Mouse (Mus musculus) hindbrain, embryonic 14.5 days (tissue): Measurements from ENCODE around the gene Cox10. TPM values are rescaled to one million over a fixed set of nuclear protein-coding genes. Genes with fewer than 3 reads are reported as not detected.

ENCODE experiments used
- ATAC-seq: fragments of 200-750 bp; cut with Nextera tagmentation; 2 replicates; pipeline ENCODE4 v1.8.0; 2017; ENCODE audit warnings: moderate number of reproducible peaks, mild to moderate bottlenecking, moderate TSS enrichment, moderate library complexity; ENCODE audit not compliant: low FRiP score
- DNase-seq: peaks from one replicate; pipeline ENCODE4 v3.0.0-alpha.2; 2015; ENCODE audit warnings: low spot score
- H3K27ac ChIP-seq: fragments of 300-500 bp; sonication (generic); 2 replicates; pipeline ENCODE4 v1.5.1; 2014; ENCODE audit warnings: mild to moderate bottlenecking, moderate library complexity
- H3K27me3 ChIP-seq: fragments of 300-500 bp; sonication (generic); 2 replicates; pipeline ENCODE4 v1.6.1; 2014; ENCODE audit warnings: mild to moderate bottlenecking, low read length, mixed read lengths; ENCODE audit not compliant: control insufficient read depth, insufficient read depth
- H3K36me3 ChIP-seq: fragments of 300-500 bp; sonication (generic); replicated peaks from 2 replicates; pipeline ENCODE4 v1.6.1; 2014; ENCODE audit not compliant: control insufficient read depth, insufficient read depth
- H3K4me1 ChIP-seq: fragments of 300-500 bp; sonication (generic); replicated peaks from 2 replicates; pipeline ENCODE4 v1.6.1; 2014; ENCODE audit warnings: antibody characterized with exemption, low read length, mixed read lengths; ENCODE audit not compliant: control insufficient read depth, insufficient read depth
- H3K4me2 ChIP-seq: fragments of 300-500 bp; sonication (generic); replicated peaks from 2 replicates; pipeline ENCODE4 v1.6.1; 2014; ENCODE audit warnings: mild to moderate bottlenecking, moderate library complexity
- H3K4me3 ChIP-seq: fragments of 300-500 bp; sonication (generic); replicated peaks from 2 replicates; pipeline ENCODE4 v1.5.1; 2014; ENCODE audit warnings: mild to moderate bottlenecking, low read length
- H3K9ac ChIP-seq: fragments of 300-500 bp; sonication (generic); 2 replicates; pipeline ENCODE4 v1.6.1; 2014
- H3K9me3 ChIP-seq: fragments of 300-500 bp; sonication (generic); 2 replicates; pipeline ENCODE4 v1.6.1; 2016; ENCODE audit warnings: low read length; ENCODE audit not compliant: control insufficient read depth
- WGBS: fragments of 180-500 bp; shearing (Covaris S2); extraction: QIAGEN DNeasy Blood & Tissue Kit; methylation state at CpG from one replicate; pipeline ENCODE4 v1.1.7; 2014; 5-methylcytosine and 5-hydroxymethylcytosine counted together
- polyA plus RNA-seq: library from polyadenylated mRNA; unstranded; fragments of >200 nt; fragmentation: Nextera tagmentation; extraction: Ambion mirVana; gene quantifications from 2 replicates; pipeline ENCODE4 v1.2.1, GENCODE M21; 2014

Cox10 gene
- polyA plus RNA-seq, 1 experiment from 2014 or later, result 30.0 TPM

DNA sequence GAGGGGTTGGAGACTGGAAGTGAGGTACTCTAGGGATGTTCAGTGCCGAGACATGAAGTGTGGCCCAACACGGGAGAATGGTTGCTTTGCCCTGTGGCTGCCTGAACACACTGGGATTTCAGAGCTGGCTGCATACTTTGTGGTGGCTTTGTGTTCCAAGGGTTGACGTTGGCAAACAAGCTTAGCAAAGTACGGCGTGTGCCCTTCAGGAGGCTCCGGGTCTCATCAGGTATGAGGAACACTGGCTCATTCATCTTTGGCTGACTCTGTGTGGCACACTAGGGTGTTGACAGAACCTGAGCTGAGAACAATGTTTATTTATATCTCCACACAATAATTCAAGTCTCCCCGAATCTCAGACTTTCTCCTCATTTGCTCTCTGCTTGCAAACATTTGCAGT, 11.9 kb upstream of the Cox10 start:
- H3K9me3 ChIP-seq, result no peaks in the 10 kb centered on the region
- no peak overlapping the region for H3K4me2 ChIP-seq
- ATAC-seq, result no peak
- no peak overlapping the region for H3K27ac ChIP-seq
- WGBS, result 92% methylated on average over 7 of the region's 7 CpGs
- no peak for DNase-seq
- H3K36me3 ChIP-seq, result no peaks in the 10 kb centered on the region
- no peaks in the 10 kb centered on the region for H3K27me3 ChIP-seq
- H3K9ac ChIP-seq, result no peak overlapping the region
- no peaks in the 10 kb centered on the region for H3K4me1 ChIP-seq
- H3K4me3 ChIP-seq, result no peak overlapping the region

DNA sequence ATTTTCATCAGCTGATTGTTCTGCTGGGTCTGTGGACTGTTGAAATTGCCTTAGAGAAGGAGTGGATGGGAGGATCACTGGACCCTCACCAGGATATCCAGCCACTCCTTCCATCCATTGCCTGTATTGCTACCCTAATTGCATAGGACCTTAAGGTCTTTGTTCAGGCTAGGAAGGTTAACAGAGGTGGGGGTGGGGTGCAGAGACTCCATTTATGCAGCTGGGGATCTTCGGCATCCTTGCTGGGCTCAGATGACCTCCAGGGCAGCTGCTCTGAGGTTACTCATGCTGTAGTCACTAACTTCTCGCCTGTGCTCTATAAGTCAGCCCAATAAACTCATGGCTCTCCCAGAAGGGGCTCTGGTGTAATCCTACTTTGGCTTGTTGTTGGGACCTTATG, 10.4 kb upstream of the Cox10 start:
- Histone ChIP-seq H3K4me2 (no peak overlapping the region), H3K9me3 (no peaks in the 10 kb centered on the region), H3K4me3 (no peak overlapping the region), H3K27ac (no peak overlapping the region), H3K36me3 (no peaks in the 10 kb centered on the region), H3K4me1 (no peaks in the 10 kb centered on the region), H3K27me3 (no peaks in the 10 kb centered on the region), H3K9ac (no peak overlapping the region)
- DNase-seq (no peak), ATAC-seq (no peak)
- WGBS, result 47% methylated on average over 2 of the region's 2 CpGs

DNA sequence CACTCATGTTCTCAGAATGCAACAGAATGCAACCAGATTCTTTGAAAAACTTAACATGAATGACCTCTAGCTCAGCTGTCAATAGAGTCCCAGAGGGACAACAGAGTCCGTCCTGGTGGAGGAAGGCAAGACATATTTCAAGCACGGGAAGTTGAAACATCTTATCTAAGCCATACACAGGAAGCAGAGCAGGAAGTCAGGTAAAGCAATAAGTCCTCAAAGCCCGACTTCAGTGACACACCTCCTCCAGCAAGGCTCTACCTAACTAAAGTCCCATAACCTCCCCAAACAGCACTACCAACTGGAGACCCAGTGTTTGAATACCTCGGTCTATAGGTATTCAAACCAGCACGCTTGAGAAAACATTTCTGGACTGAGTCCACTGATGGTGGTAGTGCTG, 6.6 kb upstream of the Cox10 start:
- Histone ChIP-seq H3K4me1 (0 out of 2 replicates have a peak, but pooled peaks cover 1% of the 10 kb centered on the region), H3K27me3 (no peaks in the 10 kb centered on the region), H3K36me3 (no peaks in the 10 kb centered on the region), H3K27ac (no peak overlapping the region), H3K4me2 (no peak overlapping the region), H3K4me3 (no peak overlapping the region), H3K9ac (no peak overlapping the region), H3K9me3 (no peaks in the 10 kb centered on the region)
- DNase-seq (no peak), ATAC-seq (no peak)
- 92% methylated on average over 5 of the region's 5 CpGs for WGBS

DNA sequence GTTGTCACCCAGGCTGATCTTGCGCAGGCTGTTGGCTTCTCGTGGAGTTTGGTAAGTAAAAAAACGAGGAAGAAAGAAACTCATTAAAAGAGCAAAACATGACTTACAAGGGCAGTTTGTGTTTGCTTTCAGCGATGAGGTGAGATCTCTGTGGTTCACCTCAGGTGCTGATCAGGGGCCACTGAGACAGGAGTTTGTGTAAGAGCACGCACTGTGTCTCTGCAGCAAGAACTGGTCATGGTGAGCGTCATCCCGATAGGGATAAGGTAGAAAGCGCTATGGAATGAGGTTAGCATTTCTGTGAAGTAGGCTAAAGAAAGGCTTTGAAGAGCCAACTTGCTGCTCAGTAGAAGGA, 436 bp upstream of the Cox10 start:
- H3K27me3 ChIP-seq, result no peaks in the 10 kb centered on the region
- ATAC-seq (peak; percentile 64; the same call in 1 of the 2 replicates), DNase-seq (peak; percentile 26)
- peak overlapping the region; percentile 87 for H3K4me3 ChIP-seq
- no peaks in the 10 kb centered on the region for H3K36me3 ChIP-seq
- H3K9ac ChIP-seq, result peak overlapping the region; percentile 74
- peaks cover 18% of the 10 kb centered on the region for H3K4me1 ChIP-seq
- H3K4me2 ChIP-seq, result peak overlapping the region; percentile 79
- peak overlapping the region; percentile 92 for H3K27ac ChIP-seq
- under 1% methylated on average over 8 of the region's 8 CpGs for WGBS
- no peaks in the 10 kb centered on the region for H3K9me3 ChIP-seq

DNA sequence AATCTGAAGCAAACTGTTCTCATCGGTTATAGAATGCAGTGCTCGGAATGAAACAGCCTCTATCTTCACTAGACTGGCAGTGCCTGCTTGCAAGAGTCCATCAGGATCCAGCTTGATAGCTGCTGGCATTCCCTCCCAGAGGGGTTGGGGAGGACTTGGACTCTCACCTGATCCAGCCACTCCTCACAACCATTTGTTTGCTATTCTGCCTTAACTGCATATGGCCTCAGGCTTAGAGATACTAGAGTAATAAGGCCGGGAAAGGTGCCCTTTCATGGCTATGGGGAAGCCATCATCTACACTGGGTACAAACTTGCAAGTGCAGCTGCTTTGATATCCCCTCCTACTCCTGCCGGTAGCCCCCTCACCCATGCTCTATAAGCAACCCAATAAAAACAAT, 3.1 kb downstream of the Cox10 start:
- H3K9me3 ChIP-seq, result no peaks in the 10 kb centered on the region
- H3K9ac ChIP-seq, result no peak overlapping the region
- H3K4me2 ChIP-seq, result no peak overlapping the region
- WGBS, result 96% methylated on average over 4 of the region's 4 CpGs
- peaks cover 18% of the 10 kb centered on the region for H3K4me1 ChIP-seq
- H3K27me3 ChIP-seq, result no peaks in the 10 kb centered on the region
- DNase-seq (no peak), ATAC-seq (no peak)
- no peak overlapping the region for H3K4me3 ChIP-seq
- no peak overlapping the region for H3K27ac ChIP-seq
- peaks cover 4% of the 10 kb centered on the region for H3K36me3 ChIP-seq

DNA sequence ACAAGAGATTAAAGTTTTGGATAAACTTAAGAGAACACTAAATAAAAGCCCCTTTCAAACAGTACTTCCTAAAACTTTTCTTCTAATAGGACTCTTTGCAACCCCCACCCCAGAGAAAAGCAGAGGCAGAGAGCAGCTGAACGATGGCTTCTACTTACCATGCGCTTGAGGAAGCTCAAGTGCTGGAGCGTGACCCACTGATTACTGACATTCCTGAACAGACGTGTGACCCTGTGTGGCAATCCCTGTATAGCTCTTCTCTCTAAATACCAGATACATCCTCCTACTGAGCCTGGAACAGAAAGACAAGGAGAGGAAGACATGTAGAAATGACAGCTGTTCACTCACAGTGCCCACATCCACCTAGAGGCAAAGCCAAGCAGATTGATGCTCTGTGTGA, 5.9 kb downstream of the Cox10 start:
- H3K27me3 ChIP-seq, result no peaks in the 10 kb centered on the region
- H3K27ac ChIP-seq, result no peak overlapping the region
- WGBS, result 73% methylated on average over 4 of the region's 4 CpGs
- peaks cover 22% of the 10 kb centered on the region for H3K36me3 ChIP-seq
- ATAC-seq (no peak), DNase-seq (no peak)
- no peak overlapping the region for H3K9ac ChIP-seq
- no peak overlapping the region for H3K4me2 ChIP-seq
- no peaks in the 10 kb centered on the region for H3K9me3 ChIP-seq
- peaks cover 5% of the 10 kb centered on the region; the same call in 1 of the 2 replicates for H3K4me1 ChIP-seq
- no peak overlapping the region for H3K4me3 ChIP-seq

DNA sequence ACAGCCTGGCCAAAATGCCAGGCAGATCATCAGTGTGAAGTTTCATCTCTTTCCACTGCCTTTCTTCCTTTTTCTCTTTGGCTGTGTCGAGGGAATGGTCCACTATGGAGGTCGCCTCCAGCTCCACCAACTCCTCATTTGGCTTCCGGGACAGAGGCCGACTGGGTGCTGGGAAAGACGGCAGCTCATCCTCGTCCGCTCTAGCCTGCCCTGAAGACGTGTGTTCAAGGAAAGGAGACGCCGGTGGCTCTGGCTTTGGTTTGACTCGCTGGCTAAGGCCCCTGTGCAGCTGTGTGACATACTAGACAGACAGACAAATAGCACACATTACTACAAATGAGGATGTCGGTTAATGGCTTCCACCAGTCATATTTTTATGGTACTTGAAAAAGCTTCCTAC, 7.7 kb downstream of the Cox10 start:
- DNase-seq (no peak), ATAC-seq (no peak)
- H3K9ac ChIP-seq, result no peak overlapping the region
- peaks cover 26% of the 10 kb centered on the region for H3K36me3 ChIP-seq
- H3K27ac ChIP-seq, result no peak overlapping the region
- 95% methylated on average over 12 of the region's 12 CpGs for WGBS
- H3K4me1 ChIP-seq, result no peaks in the 10 kb centered on the region
- H3K9me3 ChIP-seq, result no peaks in the 10 kb centered on the region
- H3K4me2 ChIP-seq, result no peak overlapping the region
- H3K4me3 ChIP-seq, result no peak overlapping the region
- H3K27me3 ChIP-seq, result no peaks in the 10 kb centered on the region

DNA sequence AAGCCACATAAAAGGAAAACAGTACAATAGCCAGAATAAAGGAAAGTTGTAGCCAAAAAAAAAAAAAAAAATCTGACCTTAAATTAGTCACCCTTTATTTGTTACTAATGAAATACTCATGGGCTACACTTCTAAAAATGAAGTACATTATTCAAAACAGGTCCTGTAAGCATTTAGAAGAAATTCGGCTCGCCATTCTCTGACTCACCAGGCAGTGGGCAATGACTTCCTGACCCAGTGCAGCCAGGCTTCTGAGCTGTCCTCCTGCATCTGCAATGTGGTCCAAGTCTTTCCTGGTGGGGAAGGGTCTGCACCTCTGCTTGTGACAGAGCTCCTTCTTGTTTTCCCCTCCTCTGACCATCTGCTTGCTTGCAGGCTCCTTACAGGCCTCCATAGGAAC, 13.3 kb downstream of the Cox10 start:
- 92% methylated on average over 2 of the region's 2 CpGs for WGBS
- Histone ChIP-seq H3K27ac (no peak overlapping the region), H3K27me3 (no peaks in the 10 kb centered on the region), H3K36me3 (peaks cover 20% of the 10 kb centered on the region), H3K4me1 (no peaks in the 10 kb centered on the region), H3K9me3 (no peaks in the 10 kb centered on the region), H3K4me2 (no peak overlapping the region), H3K9ac (no peak overlapping the region), H3K4me3 (no peak overlapping the region)
- DNase-seq (no peak), ATAC-seq (no peak)

DNA sequence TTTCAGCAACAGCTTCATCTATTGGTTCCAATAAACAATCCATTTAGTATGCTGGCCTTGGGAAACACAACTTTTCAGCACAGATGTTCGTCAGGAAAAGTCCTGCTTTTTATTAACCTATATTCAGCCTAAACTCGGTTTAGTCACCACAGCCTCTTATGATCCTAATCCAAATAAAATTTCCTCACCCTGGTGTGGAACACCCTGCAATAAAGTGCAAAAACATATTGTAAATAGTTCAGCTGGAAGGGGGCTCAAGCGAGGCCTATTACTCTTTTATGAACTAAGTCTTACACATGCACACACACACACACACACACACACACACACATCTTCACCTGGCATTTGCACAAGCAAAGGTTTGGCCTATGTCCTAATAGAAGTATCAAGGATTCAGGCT, 16.1 kb downstream of the Cox10 start:
- Histone ChIP-seq H3K4me2 (no peak overlapping the region), H3K36me3 (peaks cover 24% of the 10 kb centered on the region), H3K4me3 (no peak overlapping the region), H3K9me3 (no peaks in the 10 kb centered on the region), H3K27me3 (no peaks in the 10 kb centered on the region), H3K27ac (no peak overlapping the region), H3K9ac (no peak overlapping the region), H3K4me1 (no peaks in the 10 kb centered on the region)
- no peak for DNase-seq
- no peak for ATAC-seq
- WGBS, result 87% methylated on average over 3 of the region's 3 CpGs

DNA sequence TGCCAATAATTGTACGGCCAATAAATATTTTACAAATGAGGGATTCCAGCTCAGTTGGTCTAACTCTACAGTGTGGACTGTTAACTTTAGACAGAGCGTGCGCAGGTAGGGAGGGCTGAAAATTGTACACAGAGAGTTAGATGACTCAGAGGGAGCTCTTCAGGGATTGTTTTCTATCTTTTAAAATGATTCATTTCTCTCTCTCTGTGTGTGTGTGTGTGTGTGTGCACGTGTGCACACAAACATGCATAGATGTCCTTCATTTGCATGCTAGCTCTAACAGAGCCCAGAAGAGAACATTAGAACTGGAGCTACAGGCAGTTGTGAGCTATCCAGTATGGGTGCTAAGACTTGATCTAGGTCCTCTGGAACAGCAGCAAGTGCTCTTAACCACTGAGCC, 17.0 kb downstream of the Cox10 start:
- WGBS, result 97% methylated on average over 4 of the region's 4 CpGs
- Histone ChIP-seq H3K27ac (no peak overlapping the region), H3K4me2 (no peak overlapping the region), H3K9me3 (no peaks in the 10 kb centered on the region), H3K4me1 (no peaks in the 10 kb centered on the region), H3K4me3 (no peak overlapping the region), H3K9ac (no peak overlapping the region), H3K36me3 (peaks cover 24% of the 10 kb centered on the region), H3K27me3 (no peaks in the 10 kb centered on the region)
- DNase-seq (no peak), ATAC-seq (no peak)
